Mouse (Mus musculus) hindbrain, embryonic 11.5 days (tissue): ENCODE results near the gene Ppm1h. TPM values are rescaled to one million over a fixed set of nuclear protein-coding genes. Genes with fewer than 3 reads are reported as not detected.
"Not testable (repeated sequence)": the region's sequence is repeated elsewhere in the genome, so short reads cannot be mapped to it uniquely, and the experiment has no call there.

ENCODE experiments used
- ATAC-seq: fragments of 200-750 bp; cut with Nextera tagmentation; 2 replicates; pipeline ENCODE4 v1.8.0; 2017; ENCODE audit warnings: mild to moderate bottlenecking, moderate TSS enrichment, moderate library complexity; ENCODE audit not compliant: low FRiP score
- DNase-seq: peaks from one replicate; pipeline ENCODE4 v3.0.0-alpha.2; 2015; ENCODE audit warnings: low spot score
- H3K27ac ChIP-seq: fragments of 300-500 bp; sonication (generic); 2 replicates; pipeline ENCODE4 v1.5.1; 2014; ENCODE audit warnings: mild to moderate bottlenecking, low read depth, low read length
- H3K27me3 ChIP-seq: fragments of 300-500 bp; sonication (generic); 2 replicates; pipeline ENCODE4 v1.6.1; 2014; ENCODE audit warnings: mild to moderate bottlenecking, low read length, moderate library complexity, mixed read lengths; ENCODE audit not compliant: control insufficient read depth, insufficient read depth
- H3K36me3 ChIP-seq: fragments of 300-500 bp; sonication (generic); 2 replicates; pipeline ENCODE4 v1.6.1; 2014; ENCODE audit warnings: mild to moderate bottlenecking, low read length, moderate library complexity, mixed read lengths; ENCODE audit not compliant: control insufficient read depth, insufficient read depth
- H3K4me1 ChIP-seq: fragments of 300-500 bp; sonication (generic); replicated peaks from 2 replicates; pipeline ENCODE4 v1.6.1; 2014; ENCODE audit warnings: low read length, mixed read lengths; ENCODE audit not compliant: control insufficient read depth, insufficient read depth
- H3K4me2 ChIP-seq: fragments of 300-500 bp; sonication (generic); replicated peaks from 2 replicates; pipeline ENCODE4 v1.6.1; 2014; ENCODE audit warnings: mild to moderate bottlenecking, low read depth, low read length
- H3K4me3 ChIP-seq: fragments of 300-500 bp; sonication (generic); 2 replicates; pipeline ENCODE4 v1.5.1; 2014; ENCODE audit warnings: low read depth, low read length
- H3K9ac ChIP-seq: fragments of 300-500 bp; sonication (generic); 2 replicates; pipeline ENCODE4 v1.6.1; 2014; ENCODE audit warnings: low read depth, low read length
- H3K9me3 ChIP-seq: fragments of 300-500 bp; sonication (generic); 2 replicates; pipeline ENCODE4 v1.6.1; 2016; ENCODE audit warnings: low read length; ENCODE audit not compliant: control insufficient read depth
- WGBS: fragments of 180-500 bp; shearing (Covaris S2); extraction: QIAGEN DNeasy Blood & Tissue Kit; methylation state at CpG from one replicate; pipeline ENCODE4 v1.1.7; 2014; 5-methylcytosine and 5-hydroxymethylcytosine counted together
- polyA plus RNA-seq: library from polyadenylated mRNA; unstranded; fragments of >200 nt; fragmentation: Nextera tagmentation; extraction: Ambion mirVana; gene quantifications from 2 replicates; pipeline ENCODE4 v1.2.1, GENCODE M21; 2014

Gene Ppm1h
- polyA plus RNA-seq, 1 experiment from 2014 or later = 9.7 TPM

DNA sequence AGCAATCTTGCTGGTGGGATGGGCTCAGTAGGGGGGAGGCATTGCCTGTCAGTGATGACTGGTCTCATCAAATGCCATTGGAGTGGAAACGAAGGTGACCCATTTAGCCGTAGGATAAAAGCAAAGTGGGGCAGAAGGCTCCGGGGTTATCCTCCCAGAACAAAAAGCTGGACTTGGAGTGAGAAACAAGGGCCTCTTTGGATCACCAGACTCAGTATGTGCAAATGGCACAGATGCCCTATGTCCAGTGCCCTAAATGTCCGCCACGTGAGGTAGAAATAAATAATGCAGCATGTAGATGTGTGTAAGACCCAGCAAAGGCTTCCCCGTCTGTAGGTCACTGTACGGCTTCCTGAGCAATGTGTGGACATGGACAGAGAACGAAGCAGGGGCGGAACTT lies 284.1 kb downstream of the Ppm1h start:
- no peak overlapping the region for H3K4me3 ChIP-seq
- no peaks in the 10 kb centered on the region for H3K27me3 ChIP-seq
- no peak overlapping the region for H3K27ac ChIP-seq
- 61% methylated on average over 9 of the region's 9 CpGs for WGBS
- DNase-seq (no peak), ATAC-seq (no peak)
- H3K36me3 ChIP-seq = no peaks in the 10 kb centered on the region
- H3K9me3 ChIP-seq = no peaks in the 10 kb centered on the region
- peaks cover 10% of the 10 kb centered on the region; the same call in 1 of the 2 replicates for H3K4me1 ChIP-seq
- no peak overlapping the region for H3K9ac ChIP-seq
- no peak overlapping the region for H3K4me2 ChIP-seq

DNA sequence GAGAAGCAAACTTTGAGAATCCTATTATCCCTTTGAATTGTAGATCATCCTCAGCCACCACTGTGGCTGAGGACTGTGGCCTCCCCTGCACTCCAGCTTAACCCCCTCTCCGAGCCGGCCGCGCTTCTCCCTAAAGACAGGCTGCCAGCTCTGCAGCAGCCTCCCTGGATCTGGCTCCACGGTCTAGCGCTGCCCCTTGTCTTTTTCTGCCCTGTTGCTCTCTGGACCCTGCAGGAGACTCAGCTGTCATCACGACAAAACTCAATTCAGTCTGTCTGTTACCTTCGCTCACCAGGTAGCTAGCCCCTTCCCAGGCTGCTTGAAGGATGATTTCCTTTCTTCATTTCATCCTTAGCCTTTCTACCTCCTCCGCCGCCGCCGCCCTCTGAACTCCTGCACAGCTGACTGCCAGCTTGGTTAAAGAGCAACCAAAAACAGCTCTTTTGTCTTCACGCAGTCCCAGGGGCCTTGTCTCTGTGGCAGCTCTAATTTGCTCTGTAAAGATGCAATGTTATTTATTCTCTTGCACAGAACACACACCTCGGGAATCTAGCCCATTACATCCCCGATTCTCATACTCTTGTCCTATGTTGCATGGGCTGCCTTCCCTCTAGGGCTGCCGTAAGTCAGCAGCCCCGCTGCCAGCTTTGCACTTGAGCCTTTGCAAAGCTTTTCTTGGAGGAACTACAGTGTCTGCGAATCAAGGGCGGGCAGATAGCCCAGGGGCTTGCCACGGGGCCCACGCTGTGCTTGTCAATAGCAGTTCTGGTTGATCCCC lies 285.1 kb downstream of the Ppm1h start:
- Histone ChIP-seq H3K9me3 (no peaks in the 10 kb centered on the region), H3K4me2 (peak overlapping the region; percentile 31), H3K27ac (peak overlapping the region; percentile 12), H3K4me3 (peak overlapping the region; percentile 20; the same call in 1 of the 2 replicates), H3K27me3 (no peaks in the 10 kb centered on the region), H3K9ac (peak overlapping the region; percentile 2; the same call in 1 of the 2 replicates), H3K36me3 (no peaks in the 10 kb centered on the region), H3K4me1 (peaks cover 10% of the 10 kb centered on the region; the same call in 1 of the 2 replicates)
- 1% methylated on average over 21 of the region's 21 CpGs for WGBS
- peak; percentile 53 for ATAC-seq
- DNase-seq = peak; percentile 62

DNA sequence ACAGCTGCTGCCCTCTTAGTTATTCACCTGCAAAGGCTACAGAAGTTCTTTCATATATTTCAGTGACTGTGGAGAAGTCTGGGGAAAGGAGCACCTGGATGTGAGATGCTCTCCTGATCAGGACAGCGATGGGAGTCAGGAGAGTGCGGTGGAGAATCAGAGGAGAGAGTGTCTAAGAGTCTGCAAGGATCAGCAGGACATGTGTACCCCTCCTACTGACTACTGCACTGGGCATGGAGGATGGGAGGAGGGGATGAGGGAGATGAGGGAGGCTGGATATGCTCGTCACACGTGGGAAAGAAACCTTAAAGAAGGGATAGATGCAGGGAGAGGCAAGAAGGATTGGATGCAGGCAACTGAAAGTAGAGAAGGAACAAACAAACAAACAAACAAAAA lies 285.7 kb downstream of the Ppm1h start:
- DNase-seq = no peak
- peak overlapping the region; percentile 12 for H3K27ac ChIP-seq
- peak overlapping the region; percentile 31 for H3K4me2 ChIP-seq
- no peak overlapping the region for H3K9ac ChIP-seq
- no peak overlapping the region for H3K4me3 ChIP-seq
- no peaks in the 10 kb centered on the region for H3K9me3 ChIP-seq
- ATAC-seq = peak; percentile 34; the same call in 1 of the 2 replicates
- H3K27me3 ChIP-seq = no peaks in the 10 kb centered on the region
- H3K36me3 ChIP-seq = no peaks in the 10 kb centered on the region
- WGBS = 24% methylated on average over 4 of the region's 4 CpGs
- peaks cover 10% of the 10 kb centered on the region; the same call in 1 of the 2 replicates for H3K4me1 ChIP-seq

GRCm38 (mm10) chr10:122965650-122966049 lies 287.1 kb downstream of the Ppm1h start:
- not testable (repeated sequence) for H3K27ac ChIP-seq, H3K4me3 ChIP-seq, H3K36me3 ChIP-seq, H3K4me2 ChIP-seq, DNase-seq, H3K9ac ChIP-seq, H3K9me3 ChIP-seq, H3K27me3 ChIP-seq
- 94% methylated on average over 4 of the region's 5 CpGs for WGBS
- peaks cover 10% of the 10 kb centered on the region; the same call in 1 of the 2 replicates for H3K4me1 ChIP-seq
- peak; percentile 31; the same call in 1 of the 2 replicates for ATAC-seq

GRCm38 (mm10) chr10:122966421-122966820 lies 287.9 kb downstream of the Ppm1h start:
- WGBS = 78% methylated on average over 7 of the region's 7 CpGs

GRCm38 (mm10) chr10:122970188-122970587 lies 291.6 kb downstream of the Ppm1h start:
- H3K36me3 ChIP-seq = no peaks in the 10 kb centered on the region
- no peak overlapping the region for H3K4me3 ChIP-seq
- WGBS = 86% methylated on average over 7 of the region's 7 CpGs
- H3K27ac ChIP-seq = no peak overlapping the region
- H3K4me2 ChIP-seq = no peak overlapping the region
- H3K9ac ChIP-seq = no peak overlapping the region
- no peaks in the 10 kb centered on the region for H3K27me3 ChIP-seq
- H3K4me1 ChIP-seq = no peaks in the 10 kb centered on the region
- H3K9me3 ChIP-seq = no peaks in the 10 kb centered on the region
- ATAC-seq (no peak), DNase-seq (no peak)

More at GRCm38 (mm10) chr10:122966421-122966820, 287.9 kb downstream of the Ppm1h start:
- Histone ChIP-seq H3K27ac (no peak overlapping the region), H3K4me1 (peaks cover 10% of the 10 kb centered on the region; the same call in 1 of the 2 replicates), H3K9me3 (no peaks in the 10 kb centered on the region), H3K4me3 (no peak overlapping the region), H3K9ac (no peak overlapping the region), H3K4me2 (no peak overlapping the region), H3K36me3 (no peaks in the 10 kb centered on the region), H3K27me3 (no peaks in the 10 kb centered on the region)
- DNase-seq = no peak
- ATAC-seq = no peak

DNA sequence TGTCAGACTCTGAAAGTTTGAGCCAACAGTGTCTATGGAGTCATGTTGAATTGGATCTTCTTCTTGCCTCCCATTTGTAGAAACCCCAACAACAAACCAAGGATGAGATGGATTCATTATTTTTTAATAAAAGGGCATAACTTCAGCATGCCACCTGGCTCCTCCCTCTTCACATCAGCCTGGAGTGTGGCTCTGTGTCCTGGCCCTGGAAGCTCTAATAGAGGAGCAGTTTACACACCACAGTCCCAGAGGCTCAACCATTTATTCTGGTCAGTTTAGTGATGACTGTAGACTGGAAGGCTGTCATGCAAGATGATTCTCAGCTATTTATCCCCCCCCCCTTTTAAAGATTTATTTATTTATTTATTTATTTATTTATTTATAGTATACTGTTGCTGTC lies 294.7 kb downstream of the Ppm1h start:
- ATAC-seq = no peak
- no peaks in the 10 kb centered on the region for H3K9me3 ChIP-seq
- H3K9ac ChIP-seq = no peak overlapping the region
- no peak overlapping the region for H3K27ac ChIP-seq
- H3K4me1 ChIP-seq = no peaks in the 10 kb centered on the region
- H3K36me3 ChIP-seq = no peaks in the 10 kb centered on the region
- H3K4me2 ChIP-seq = no peak overlapping the region
- no peaks in the 10 kb centered on the region for H3K27me3 ChIP-seq
- DNase-seq = no peak
- H3K4me3 ChIP-seq = no peak overlapping the region

GRCm38 (mm10) chr10:122976038-122976437 lies 297.5 kb downstream of the Ppm1h start:
- ATAC-seq (no peak), DNase-seq (no peak)
- 90% methylated on average over 9 of the region's 9 CpGs for WGBS

GRCm38 (mm10) chr10:122979356-122979755 lies 300.8 kb downstream of the Ppm1h start:
- Histone ChIP-seq H3K27me3 (no peaks in the 10 kb centered on the region), H3K4me2 (no peak overlapping the region), H3K36me3 (no peaks in the 10 kb centered on the region), H3K9ac (no peak overlapping the region), H3K4me1 (peaks cover 5% of the 10 kb centered on the region), H3K9me3 (no peaks in the 10 kb centered on the region), H3K4me3 (no peak overlapping the region), H3K27ac (no peak overlapping the region)
- no peak for DNase-seq
- no peak for ATAC-seq

More at GRCm38 (mm10) chr10:122976038-122976437, 297.5 kb downstream of the Ppm1h start:
- Histone ChIP-seq H3K36me3 (no peaks in the 10 kb centered on the region), H3K27me3 (no peaks in the 10 kb centered on the region), H3K9me3 (no peaks in the 10 kb centered on the region), H3K9ac (no peak overlapping the region), H3K27ac (no peak overlapping the region), H3K4me1 (no peaks in the 10 kb centered on the region), H3K4me3 (no peak overlapping the region), H3K4me2 (no peak overlapping the region)
